Mouse (Mus musculus) hindbrain, embryonic 13.5 days (tissue): ENCODE measurements around the gene Lrrc74b. TPM values are rescaled to one million over a fixed set of nuclear protein-coding genes. Genes with fewer than 3 reads are reported as not detected.
"Not testable (repeated sequence)": the region's sequence is repeated elsewhere in the genome, so short reads cannot be mapped to it uniquely, and the experiment has no call there.

ENCODE experiments used
- ATAC-seq: fragments of 200-750 bp; cut with Nextera tagmentation; 2 replicates; pipeline ENCODE4 v1.8.0; 2017; ENCODE audit warnings: moderate TSS enrichment; ENCODE audit not compliant: low FRiP score
- H3K27ac ChIP-seq: fragments of 300-500 bp; sonication (generic); 2 replicates; pipeline ENCODE4 v1.5.1; 2015; ENCODE audit warnings: inconsistent platforms, mild to moderate bottlenecking, moderate library complexity
- H3K27me3 ChIP-seq: fragments of 300-500 bp; sonication (generic); 2 replicates; pipeline ENCODE4 v1.6.1; 2015; ENCODE audit warnings: mild to moderate bottlenecking, inconsistent platforms
- H3K36me3 ChIP-seq: fragments of 300-500 bp; sonication (generic); 2 replicates; pipeline ENCODE4 v1.6.1; 2015; ENCODE audit warnings: mild to moderate bottlenecking, inconsistent platforms
- H3K4me1 ChIP-seq: fragments of 300-500 bp; sonication (generic); replicated peaks from 2 replicates; pipeline ENCODE4 v1.6.1; 2015; ENCODE audit warnings: inconsistent platforms
- H3K4me2 ChIP-seq: fragments of 300-500 bp; sonication (generic); 2 replicates; pipeline ENCODE4 v1.6.1; 2015; ENCODE audit warnings: inconsistent platforms, mild to moderate bottlenecking, moderate library complexity
- H3K4me3 ChIP-seq: fragments of 300-500 bp; sonication (generic); 2 replicates; pipeline ENCODE4 v1.5.1; 2015; ENCODE audit warnings: mild to moderate bottlenecking, inconsistent platforms
- H3K9ac ChIP-seq: fragments of 300-500 bp; sonication (generic); 2 replicates; pipeline ENCODE4 v1.6.1; 2015; ENCODE audit warnings: mild to moderate bottlenecking, inconsistent platforms
- H3K9me3 ChIP-seq: fragments of 300-500 bp; sonication (generic); 2 replicates; pipeline ENCODE4 v1.6.1; 2016; ENCODE audit warnings: inconsistent platforms
- WGBS: fragments of 180-500 bp; shearing (Covaris S2); methylation state at CpG from one replicate; pipeline ENCODE4 v1.1.7; 2015; 5-methylcytosine and 5-hydroxymethylcytosine counted together
- polyA plus RNA-seq: library from polyadenylated mRNA; unstranded; fragments of >200 nt; fragmentation: Nextera tagmentation; extraction: Ambion mirVana; gene quantifications from 2 replicates; pipeline ENCODE4 v1.2.1, GENCODE M21; 2015

Gene Lrrc74b
- polyA plus RNA-seq, 1 experiment from 2014 or later, result 1.3 TPM

GRCm38 (mm10) chr16:17510143-17510542 is 50.9 kb downstream of the Lrrc74b start:
- H3K4me2 ChIP-seq, result peak overlapping the region; percentile 84
- peaks cover 38% of the 10 kb centered on the region for H3K36me3 ChIP-seq
- WGBS, result 100% methylated on average over 2 of the region's 2 CpGs
- peak overlapping the region; percentile 89 for H3K9ac ChIP-seq
- ATAC-seq, result no peak
- no peak overlapping the region for H3K27ac ChIP-seq
- H3K4me3 ChIP-seq, result peak overlapping the region; percentile 79
- H3K27me3 ChIP-seq, result 0 out of 2 replicates have a peak, but pooled peaks cover 5% of the 10 kb centered on the region
- no peaks in the 10 kb centered on the region for H3K9me3 ChIP-seq
- H3K4me1 ChIP-seq, result peaks cover 16% of the 10 kb centered on the region

DNA sequence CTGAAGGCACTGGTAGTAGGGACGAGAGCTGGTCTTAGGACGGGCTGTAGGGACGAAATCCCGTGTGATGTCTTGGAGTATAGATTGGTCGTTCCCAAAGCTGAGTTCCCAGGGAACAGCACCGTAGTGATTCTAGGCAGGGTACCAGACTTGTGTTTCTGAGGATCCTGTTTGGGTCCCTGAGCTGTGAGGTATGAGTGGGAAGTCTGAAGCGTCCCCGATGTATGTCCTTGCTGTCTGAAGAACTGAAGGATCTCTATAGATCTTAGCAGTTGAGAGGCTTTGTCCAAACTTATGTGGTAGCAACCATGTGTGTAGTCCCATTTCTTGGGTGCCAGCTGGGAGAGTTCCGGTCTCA is 51.8 kb downstream of the Lrrc74b start:
- Histone ChIP-seq H3K9ac (peak overlapping the region; percentile 89), H3K27ac (peak overlapping the region; percentile 93)

GRCm38 (mm10) chr16:17508546-17509239 is 52.4 kb downstream of the Lrrc74b start, which contains the start of gene Lztr1:
Lztr1 (plus strand) TSS chr16:17508688.
- under 1% methylated on average over 50 of the region's 50 CpGs for WGBS
- 0 out of 2 replicates have a peak, but pooled peaks cover 5% of the 10 kb centered on the region for H3K27me3 ChIP-seq
- H3K4me2 ChIP-seq, result peak within 1 kb of the TSS; percentile 84
- H3K9me3 ChIP-seq, result no peaks in the 10 kb centered on the region
- peaks cover 25% of the 10 kb centered on the region for H3K36me3 ChIP-seq
- H3K27ac ChIP-seq, result peak within 1 kb of the TSS; percentile 93
- ATAC-seq, result peak; percentile 97
- H3K9ac ChIP-seq, result peak within 1 kb of the TSS; percentile 89
- peak within 1 kb of the TSS; percentile 79 for H3K4me3 ChIP-seq
- peaks cover 16% of the 10 kb centered on the region for H3K4me1 ChIP-seq

More for the DNA sequence above, 51.8 kb downstream of the Lrrc74b start:
- Histone ChIP-seq H3K4me3 (peak overlapping the region; percentile 79), H3K4me2 (peak overlapping the region; percentile 84), H3K4me1 (peaks cover 16% of the 10 kb centered on the region), H3K9me3 (no peaks in the 10 kb centered on the region), H3K36me3 (peaks cover 30% of the 10 kb centered on the region), H3K27me3 (0 out of 2 replicates have a peak, but pooled peaks cover 5% of the 10 kb centered on the region)
- no peak; the same call in 1 of the 2 replicates for ATAC-seq
- WGBS, result 15% methylated on average over 9 of the region's 9 CpGs

DNA sequence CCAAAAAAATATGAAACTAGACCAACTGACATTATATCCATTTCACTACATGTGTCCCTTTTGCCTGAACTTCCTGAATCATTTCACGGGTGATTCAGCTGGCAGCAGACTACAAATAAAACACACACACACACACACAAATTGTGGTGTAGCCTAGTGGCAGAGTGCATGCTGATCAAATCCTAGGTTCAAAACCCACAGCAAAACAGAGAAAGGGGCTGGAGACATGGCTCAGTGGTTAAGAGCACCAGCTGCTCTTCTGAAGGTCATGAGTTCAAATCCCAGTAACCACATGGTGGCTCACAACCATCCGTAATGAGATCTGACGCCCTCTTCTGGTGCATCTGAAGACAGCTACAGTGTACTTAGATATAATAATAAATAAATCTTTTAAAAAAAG is 53.0 kb downstream of the Lrrc74b start:
- H3K27me3 ChIP-seq, result peaks cover 11% of the 10 kb centered on the region; the same call in 1 of the 2 replicates
- peaks cover 18% of the 10 kb centered on the region for H3K36me3 ChIP-seq
- peaks cover 16% of the 10 kb centered on the region for H3K4me1 ChIP-seq
- peak overlapping the region; percentile 93 for H3K27ac ChIP-seq
- ATAC-seq, result peak; percentile 4; the same call in 1 of the 2 replicates
- H3K9ac ChIP-seq, result peak overlapping the region; percentile 89
- peak overlapping the region; percentile 79 for H3K4me3 ChIP-seq
- not testable (repeated sequence) for H3K9me3 ChIP-seq
- H3K4me2 ChIP-seq, result peak overlapping the region; percentile 66
- WGBS, result 30% methylated on average over 3 of the region's 3 CpGs

DNA sequence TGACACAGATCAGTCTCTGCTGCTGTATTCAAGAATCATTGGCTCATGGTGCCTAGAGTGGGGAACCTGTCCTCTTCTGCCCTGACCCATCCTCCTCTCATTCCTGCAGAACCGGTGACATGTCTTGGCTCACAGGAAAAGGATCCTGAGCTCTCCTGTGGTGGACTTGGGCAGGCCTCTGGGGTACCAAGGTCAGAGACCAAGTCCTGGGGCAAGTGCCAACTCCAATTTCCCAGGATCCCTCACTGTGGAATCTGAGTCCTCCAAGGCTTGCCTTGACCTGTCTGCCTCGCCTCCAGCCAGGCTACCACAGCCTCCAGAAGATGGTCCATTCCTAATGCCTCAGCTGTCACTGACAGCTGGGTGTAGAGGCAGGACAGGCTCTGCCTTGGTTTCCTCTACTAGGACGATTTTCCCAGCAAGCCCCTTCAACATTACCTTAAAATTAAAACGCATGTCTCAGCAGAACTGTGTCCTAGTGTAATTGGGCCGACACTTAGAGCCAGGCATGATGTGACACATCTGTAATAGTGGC is 54.0 kb downstream of the Lrrc74b start:
- Histone ChIP-seq H3K27me3 (peaks cover 12% of the 10 kb centered on the region; the same call in 1 of the 2 replicates), H3K4me3 (no peak overlapping the region), H3K4me1 (peaks cover 16% of the 10 kb centered on the region), H3K36me3 (peaks cover 9% of the 10 kb centered on the region), H3K9ac (no peak overlapping the region), H3K4me2 (no peak overlapping the region), H3K9me3 (no peaks in the 10 kb centered on the region), H3K27ac (no peak overlapping the region)
- WGBS, result 86% methylated on average over 5 of the region's 5 CpGs
- ATAC-seq, result no peak

DNA sequence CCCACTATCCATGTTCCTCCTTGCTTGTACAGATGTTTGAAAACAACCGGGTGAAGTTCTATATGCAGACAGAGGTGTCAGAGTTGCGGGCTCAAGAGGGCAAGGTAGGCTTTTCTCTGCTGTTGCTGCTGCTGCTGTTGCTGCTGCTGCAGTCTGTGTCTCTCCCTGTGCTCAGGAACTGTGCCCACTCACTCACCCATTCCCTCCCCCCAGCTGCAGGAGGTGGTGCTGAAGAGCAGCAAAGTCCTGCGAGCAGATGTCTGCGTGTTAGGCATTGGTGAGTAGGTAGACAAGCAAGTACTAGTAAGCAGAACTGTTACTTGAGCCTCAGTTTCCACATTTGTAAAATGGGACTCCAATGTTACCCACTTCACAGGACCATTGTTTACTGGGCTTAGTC is 58.4 kb downstream of the Lrrc74b start:
- no peaks in the 10 kb centered on the region for H3K9me3 ChIP-seq
- no peak overlapping the region; the same call in 1 of the 2 replicates for H3K9ac ChIP-seq
- no peak overlapping the region for H3K4me2 ChIP-seq
- ATAC-seq, result no peak
- WGBS, result 86% methylated on average over 4 of the region's 4 CpGs
- no peak overlapping the region for H3K4me3 ChIP-seq
- peaks cover 12% of the 10 kb centered on the region for H3K4me1 ChIP-seq
- H3K36me3 ChIP-seq, result no peaks in the 10 kb centered on the region
- H3K27ac ChIP-seq, result no peak overlapping the region
- H3K27me3 ChIP-seq, result peaks cover 12% of the 10 kb centered on the region; the same call in 1 of the 2 replicates

GRCm38 (mm10) chr16:17499249-17499883 is 61.7 kb downstream of the Lrrc74b start:
- Histone ChIP-seq H3K9ac (no peak overlapping the region), H3K27me3 (peaks cover 7% of the 10 kb centered on the region; the same call in 1 of the 2 replicates), H3K36me3 (no peaks in the 10 kb centered on the region), H3K4me1 (peaks cover 21% of the 10 kb centered on the region), H3K4me2 (no peak overlapping the region), H3K9me3 (no peaks in the 10 kb centered on the region), H3K4me3 (no peak overlapping the region), H3K27ac (peak overlapping the region; percentile 36; the same call in 1 of the 2 replicates)
- peak; percentile 80 for ATAC-seq
- 14% methylated on average over 10 of the region's 10 CpGs for WGBS

DNA sequence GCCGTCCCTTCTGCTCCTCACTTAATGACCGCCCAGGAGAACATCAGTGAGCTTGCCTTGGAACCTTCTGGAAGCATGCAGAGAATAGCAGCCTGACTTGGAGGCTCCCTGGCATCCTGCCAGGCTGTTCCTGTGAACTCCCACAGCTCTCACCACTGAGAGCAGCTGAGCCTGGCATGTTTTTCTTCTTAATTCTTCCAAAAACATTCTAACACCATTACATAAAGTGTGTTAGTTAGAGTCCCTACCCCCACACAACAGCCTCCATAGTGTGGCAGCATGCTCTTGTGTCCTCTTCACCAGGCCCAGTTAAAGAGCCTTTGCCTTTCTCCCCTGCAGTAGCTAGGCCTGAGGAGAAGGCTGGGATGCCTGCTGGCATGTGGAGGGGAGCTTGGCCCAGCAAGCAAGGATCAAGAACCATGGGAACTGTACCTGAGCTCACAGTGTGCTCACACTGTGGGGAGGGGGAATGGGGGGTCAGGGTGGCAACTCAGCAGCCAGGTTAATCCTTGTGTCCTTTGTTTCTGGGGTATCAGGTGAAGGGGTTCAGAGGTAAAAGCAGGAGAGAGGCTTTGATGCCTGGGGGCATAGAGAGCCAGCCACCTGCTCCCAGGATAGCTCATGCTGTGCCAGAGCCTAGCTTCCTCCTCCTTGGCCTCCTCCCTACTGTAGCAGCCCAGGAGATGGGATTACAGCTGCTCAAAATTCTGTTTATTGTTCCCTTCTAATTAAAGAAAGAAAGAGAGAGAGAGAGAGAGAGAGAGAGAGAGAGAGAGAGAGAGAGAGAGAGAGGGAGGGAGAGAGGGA is 64.3 kb downstream of the Lrrc74b start:
- WGBS, result 49% methylated on average over 2 of the region's 2 CpGs
- Histone ChIP-seq H3K4me2 (no peak overlapping the region), H3K9ac (no peak overlapping the region), H3K27me3 (peaks cover 2% of the 10 kb centered on the region), H3K9me3 (no peaks in the 10 kb centered on the region), H3K4me1 (peaks cover 21% of the 10 kb centered on the region), H3K27ac (peak overlapping the region; percentile 64), H3K4me3 (no peak overlapping the region), H3K36me3 (no peaks in the 10 kb centered on the region)
- 0 out of 2 replicates have a peak, but pooled peaks have one; percentile 15 for ATAC-seq

Other genes starting within 250 kb of the Lrrc74b start
- gene Serpind1, start 229.9 kb downstream of the Lrrc74b start, polyA plus RNA-seq, result 1.2 and 1.4 TPM in 2 replicates
- 22.6 and 23.1 TPM in 2 replicates for gene Snap29, start 155.3 kb downstream of the Lrrc74b start, polyA plus RNA-seq
- gene Pi4ka, start 154.9 kb downstream of the Lrrc74b start, polyA plus RNA-seq, result 60.9 and 62.1 TPM in 2 replicates
- gene Crkl, start 109.3 kb downstream of the Lrrc74b start, polyA plus RNA-seq, result 79.1 and 86.2 TPM in 2 replicates
- 5.7 and 6.3 TPM in 2 replicates for gene Aifm3, start 71.6 kb downstream of the Lrrc74b start, polyA plus RNA-seq
- 133 TPM in 2 replicates for gene Lztr1, start 52.6 kb downstream of the Lrrc74b start, polyA plus RNA-seq
- gene Thap7, start 30.1 kb downstream of the Lrrc74b start, polyA plus RNA-seq, result 68.2 and 69.0 TPM in 2 replicates
- 1.9 and 2.1 TPM in 2 replicates for gene P2rx6, start 638 bp upstream of the Lrrc74b start, polyA plus RNA-seq
- gene Slc7a4, start 22.0 kb upstream of the Lrrc74b start, polyA plus RNA-seq, result 20.2 and 21.0 TPM in 2 replicates
- 23.8 and 27.2 TPM in 2 replicates for gene Smpd4, start 58.1 kb upstream of the Lrrc74b start, polyA plus RNA-seq
- 7.0 and 7.8 TPM in 2 replicates for gene Ccdc74a, start 85.2 kb upstream of the Lrrc74b start, polyA plus RNA-seq
- 44.3 and 48.7 TPM in 2 replicates for gene Med15, start 171.6 kb upstream of the Lrrc74b start, polyA plus RNA-seq
- 70.9 and 77.6 TPM in 2 replicates for gene Klhl22, start 198.4 kb upstream of the Lrrc74b start, polyA plus RNA-seq
- 1.6 and 2.0 TPM in 2 replicates for gene Scarf2, start 236.0 kb upstream of the Lrrc74b start, polyA plus RNA-seq